Mouse (Mus musculus) gastrocnemius, postnatal 36 days (tissue): ENCODE results near the gene Rab27a. TPM values are rescaled to one million over a fixed set of nuclear protein-coding genes. Genes with fewer than 3 reads are reported as not detected.
A peak's percentile ranks its signal among the peaks of the same experiment; 100 is the strongest.
"Not testable (repeated sequence)": the region's sequence is repeated elsewhere in the genome, so short reads cannot be mapped to it uniquely, and the experiment has no call there.

Experiments used
- DNase-seq, 2 experiments: peaks; one replicate each; pipeline ENCODE4 v3.0.0; 2022
- intact Hi-C: fragments of 180-260 bp; cut with DNase I; formaldehyde crosslinking; loops from one replicate; pipeline ENCODE4 v1.15.1; 2025
- total RNA-seq, 2 experiments: library from RNA; stranded (reverse); gene quantifications; 2 replicates each; pipeline ENCODE4 v1.2.3; 2021

The Rab27a gene
- total RNA-seq, 2 experiments from 2014 or later = 1.4 to 1.8 TPM

DNA sequence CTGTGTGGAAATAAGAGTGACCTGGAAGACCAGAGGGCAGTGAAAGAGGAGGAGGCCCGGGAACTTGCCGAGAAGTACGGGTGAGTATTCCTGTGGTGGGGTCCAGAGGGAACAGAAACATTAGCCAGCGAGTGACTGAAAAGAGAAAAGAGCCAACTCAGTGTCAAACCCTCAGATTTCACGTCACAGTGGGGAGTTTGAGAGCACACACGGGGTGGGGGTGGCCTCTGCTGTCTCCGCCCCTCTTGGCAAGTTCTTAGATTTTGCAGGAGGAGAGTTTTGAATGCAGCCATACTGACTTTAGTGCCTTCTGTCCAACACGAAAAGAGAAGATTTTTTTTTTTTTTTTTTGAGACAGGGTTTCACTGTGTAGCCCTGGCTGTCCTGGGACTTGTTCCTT lies 42.5 kb downstream of the Rab27a start:
- intact Hi-C loops = loop anchor here (5.0 kb wide), 1 partner anchor 200 kb away; no protein-coding TSS in a partner anchor
- no peak for DNase-seq

DNA sequence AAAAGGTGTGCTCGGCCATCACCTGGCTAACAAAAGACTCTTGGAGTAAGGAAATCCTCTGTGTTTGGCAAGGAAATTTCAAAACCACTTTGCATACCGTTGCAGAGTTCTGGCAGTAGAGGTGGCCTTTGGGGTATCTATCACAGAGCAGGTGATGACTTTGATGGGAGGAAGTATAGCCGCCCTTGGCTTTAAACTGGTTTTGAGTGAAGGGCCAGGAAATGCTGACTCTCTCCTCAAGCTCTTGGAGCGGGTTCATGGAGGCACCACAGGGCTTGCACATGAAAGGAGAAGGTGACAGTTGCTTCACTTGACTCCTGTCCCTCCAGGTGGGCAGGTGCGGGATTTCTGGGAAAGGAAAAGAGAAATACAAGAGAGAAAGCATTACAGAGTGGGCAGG lies 42.9 kb downstream of the Rab27a start:
- intact Hi-C loops = loop anchor here (5.0 kb wide), 1 partner anchor 200 kb away; no protein-coding TSS in a partner anchor

DNA sequence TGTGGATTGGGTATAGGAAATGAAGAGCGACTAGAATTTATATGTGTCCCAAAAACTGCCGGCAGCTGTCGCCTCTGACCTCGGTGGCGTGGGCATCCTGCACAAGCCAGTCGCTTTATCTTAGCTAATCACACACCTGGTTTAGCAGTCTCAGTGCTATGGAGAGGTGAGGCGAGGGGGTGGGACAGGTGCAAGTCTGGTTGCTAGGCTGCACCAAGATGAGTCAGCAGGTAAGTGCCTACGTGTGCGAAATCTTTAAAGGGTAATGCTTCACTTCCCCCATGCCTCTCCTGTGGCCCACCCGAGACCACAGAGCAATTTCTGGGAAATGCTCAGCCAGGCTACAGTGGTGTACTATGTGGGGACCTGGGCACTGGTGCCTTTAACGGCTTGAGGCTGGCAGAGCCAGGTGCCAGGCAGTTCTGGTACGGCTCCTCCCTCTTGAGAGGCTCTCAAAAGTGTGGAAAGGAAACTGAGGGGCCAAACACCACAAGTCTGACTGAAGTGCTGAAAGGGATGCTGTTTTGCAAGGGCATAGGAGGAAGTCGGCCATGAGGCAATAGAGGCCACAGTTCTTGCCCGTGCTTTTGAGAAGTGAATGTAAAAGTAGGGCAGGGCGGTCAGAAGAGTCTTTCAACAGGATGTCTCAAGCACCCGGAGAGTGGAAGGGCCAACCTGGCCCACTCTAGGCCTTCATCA lies 44.7 kb downstream of the Rab27a start:
- intact Hi-C loops = loop anchor here (5.0 kb wide), 1 partner anchor 202 kb away; no protein-coding TSS in a partner anchor
- no peak for DNase-seq

More for the DNA sequence above, 42.9 kb downstream of the Rab27a start:
- DNase-seq = no peak

DNA sequence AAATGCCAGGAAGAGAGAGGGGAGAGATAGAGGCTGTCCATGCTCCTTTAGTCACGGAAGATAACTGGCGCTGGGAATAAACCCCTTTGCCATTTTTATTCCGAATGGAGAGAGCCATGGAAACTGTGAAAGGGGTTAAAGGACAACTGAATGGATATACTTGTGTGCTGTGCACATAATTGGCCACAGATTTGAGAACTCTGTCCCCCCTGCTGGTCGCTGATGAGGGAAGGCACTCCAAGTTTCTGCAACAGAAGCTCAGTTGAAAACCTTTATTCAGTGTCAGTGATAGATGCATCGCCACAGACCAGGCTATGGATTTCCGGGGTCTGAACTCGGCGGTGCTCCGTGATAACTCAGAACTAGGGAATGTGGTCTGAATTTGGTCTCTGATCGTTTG lies 45.5 kb downstream of the Rab27a start:
- intact Hi-C loops = loop anchor here (2.0 kb wide), 1 partner anchor 119 kb away; no protein-coding TSS in a partner anchor
- DNase-seq = no peak

DNA sequence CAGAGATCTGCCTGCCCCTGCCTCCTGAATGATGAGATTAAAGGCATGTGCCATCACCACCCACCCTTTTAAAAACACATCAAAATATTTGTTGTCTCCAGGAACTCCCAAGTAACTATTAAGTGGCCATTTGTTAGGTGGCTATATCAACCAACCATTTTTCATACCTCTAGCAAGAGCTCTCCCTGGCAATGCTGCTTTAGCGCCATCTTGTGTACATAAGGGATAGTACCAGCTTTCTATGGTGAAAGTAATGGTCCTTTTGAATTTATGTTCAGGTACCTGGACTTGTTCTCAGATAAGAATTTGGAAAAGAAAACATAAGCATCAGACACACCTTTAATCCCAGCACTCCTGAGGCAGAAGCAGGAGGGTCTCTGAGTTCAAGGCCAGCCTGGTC lies 47.1 kb downstream of the Rab27a start:
- intact Hi-C loops = loop anchor here (1.0 to 2.0 kb wide), 2 partner anchors 47 to 121 kb away; partner anchors contain the start of gene Rab27a
- DNase-seq = no peak

DNA sequence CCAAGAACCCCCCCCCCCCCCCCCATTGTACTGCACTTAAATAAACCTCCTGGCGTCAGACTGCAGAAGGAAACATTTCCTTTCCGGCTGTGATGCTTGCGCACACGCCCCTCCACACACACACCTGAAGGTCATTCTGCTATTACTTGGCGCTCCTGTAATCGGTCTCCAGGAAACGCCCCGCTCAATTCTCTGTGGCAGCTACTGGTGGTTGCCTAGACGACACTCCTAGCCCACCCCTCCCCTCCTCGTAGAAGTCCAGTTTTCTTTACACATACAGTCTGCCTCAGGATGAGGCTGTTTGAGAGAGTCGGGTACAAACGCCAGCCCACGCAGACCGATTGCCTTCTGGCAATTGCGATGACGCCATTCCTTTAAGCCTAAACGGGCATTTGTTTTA lies 49.9 kb downstream of the Rab27a start:
- DNase-seq = no peak
- intact Hi-C loops = no loop called here

- intact Hi-C loops = no loop called here
- DNase-seq = no peak
Observed at GRCm38 (mm10) chr9:73097898-73098297, 53.2 kb downstream of the Rab27a start.

DNA sequence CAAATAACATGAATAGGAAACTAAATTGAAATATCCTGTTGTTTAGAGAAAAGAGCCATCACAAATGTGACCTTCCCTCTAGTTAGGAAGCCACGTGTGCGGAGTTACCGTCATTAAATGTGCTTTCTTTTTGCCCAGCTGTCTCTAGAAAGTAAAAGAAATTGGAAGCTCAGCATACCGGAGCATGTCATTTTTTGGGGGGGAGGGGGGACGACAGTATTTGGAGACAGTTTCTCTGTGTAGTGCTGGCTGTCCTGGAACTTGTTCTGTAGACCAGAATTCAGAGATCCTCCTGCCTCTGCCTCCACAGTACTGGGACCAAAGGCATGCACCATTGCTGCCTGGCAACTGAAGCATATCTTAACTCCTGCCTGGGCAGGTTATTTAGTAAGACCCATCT lies 56.9 kb downstream of the Rab27a start, which contains the start of gene Khdc3:
Khdc3 (plus strand) TSS at position 301 of the 400 bp plus-strand sequence.
- intact Hi-C loops = no loop called here
- DNase-seq = no peak

DNA sequence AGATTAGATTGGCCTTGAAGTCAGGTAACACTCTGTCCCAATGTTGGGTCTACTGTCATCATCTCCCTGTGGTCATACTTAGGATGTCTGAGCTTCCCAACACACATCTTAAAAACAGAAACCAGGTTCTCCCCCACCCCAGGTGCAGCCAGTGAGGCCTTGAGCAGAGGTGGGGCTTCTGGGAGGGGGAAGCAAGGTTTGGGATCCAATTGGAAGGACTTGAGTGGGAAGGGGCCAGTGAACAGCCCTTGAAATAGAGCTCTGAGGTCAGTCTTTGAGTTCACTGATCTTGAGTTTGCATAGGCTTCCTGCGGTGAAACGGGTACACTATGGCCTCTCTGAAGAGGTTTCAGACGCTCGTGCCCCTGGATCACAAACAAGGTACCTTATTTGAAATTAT lies 57.5 kb downstream of the Rab27a start, which contains the start of gene Gm20509:
Gm20509 (plus strand) TSS at position 290 of the 400 bp plus-strand sequence.
- no peak for DNase-seq
- intact Hi-C loops = no loop called here

- intact Hi-C loops = no loop called here
- DNase-seq = peak; percentile 15 to 53
Observed at GRCm38 (mm10) chr9:73103159-73103879, 58.7 kb downstream of the Rab27a start.

DNA sequence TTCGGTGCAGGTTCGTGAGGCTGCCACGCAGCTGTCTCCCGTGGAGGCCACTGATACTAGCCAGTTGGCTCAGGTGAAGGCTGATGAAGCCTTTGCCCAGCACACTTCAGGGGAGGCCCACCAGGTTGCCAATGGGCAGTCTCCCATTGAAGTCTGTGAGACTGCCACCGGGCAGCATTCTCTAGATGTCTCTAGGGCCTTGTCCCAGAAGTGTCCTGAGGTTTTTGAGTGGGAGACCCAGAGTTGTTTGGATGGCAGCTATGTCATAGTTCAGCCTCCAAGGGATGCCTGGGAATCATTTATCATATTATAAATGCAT lies 59.2 kb downstream of the Rab27a start:
- DNase-seq = no peak
- intact Hi-C loops = no loop called here

- intact Hi-C loops = no loop called here
- no peak for DNase-seq
Observed at GRCm38 (mm10) chr9:73105141-73105540, 60.5 kb downstream of the Rab27a start.

DNA sequence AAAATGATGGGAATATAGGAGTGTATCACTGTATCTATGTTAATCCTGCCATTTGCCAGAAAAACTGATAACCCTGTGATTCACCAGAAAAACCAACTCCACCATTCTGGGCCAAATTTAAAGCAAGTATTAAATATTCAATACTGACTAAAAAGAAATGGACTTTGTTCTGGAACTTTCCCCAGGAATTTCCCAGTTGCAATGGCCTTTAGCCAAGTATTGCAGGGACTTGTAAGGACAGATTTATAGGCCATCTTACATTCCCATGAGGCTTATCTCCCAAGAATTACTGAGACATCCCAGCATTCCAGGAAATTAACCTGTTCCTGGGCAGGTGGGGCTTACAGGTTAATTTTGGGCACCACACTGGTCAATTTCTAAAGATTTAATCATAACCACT lies 61.1 kb downstream of the Rab27a start:
- intact Hi-C loops = no loop called here
- DNase-seq = no peak

- intact Hi-C loops = no loop called here
- peak; percentile 66 to 70 for DNase-seq
Observed at GRCm38 (mm10) chr9:73112919-73113906, 68.6 kb downstream of the Rab27a start, which contains the start of gene Rsl24d1. TSS of gene Rsl24d1 (plus strand) at chr9:73113426.

DNA sequence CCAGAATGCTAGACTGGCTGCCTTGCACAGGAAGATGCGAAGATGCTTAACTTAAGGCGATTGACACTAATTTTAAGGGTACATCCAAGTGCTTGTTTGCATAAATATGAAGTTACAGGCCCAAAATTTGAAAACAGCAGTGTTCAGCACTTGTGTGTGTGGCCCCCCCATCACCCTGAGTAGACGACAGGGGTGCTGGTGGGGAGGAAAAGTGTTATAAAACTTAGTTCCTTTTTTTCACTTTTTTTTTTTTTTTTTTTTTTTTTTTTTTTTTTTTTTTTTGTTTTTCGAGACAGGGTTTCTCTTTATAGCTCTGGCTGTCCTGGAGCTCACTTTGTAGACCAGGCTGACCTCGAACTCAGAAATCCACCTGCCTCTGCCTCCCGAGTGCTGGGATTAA lies 72.0 kb downstream of the Rab27a start:
- not testable (repeated sequence) for DNase-seq

DNA sequence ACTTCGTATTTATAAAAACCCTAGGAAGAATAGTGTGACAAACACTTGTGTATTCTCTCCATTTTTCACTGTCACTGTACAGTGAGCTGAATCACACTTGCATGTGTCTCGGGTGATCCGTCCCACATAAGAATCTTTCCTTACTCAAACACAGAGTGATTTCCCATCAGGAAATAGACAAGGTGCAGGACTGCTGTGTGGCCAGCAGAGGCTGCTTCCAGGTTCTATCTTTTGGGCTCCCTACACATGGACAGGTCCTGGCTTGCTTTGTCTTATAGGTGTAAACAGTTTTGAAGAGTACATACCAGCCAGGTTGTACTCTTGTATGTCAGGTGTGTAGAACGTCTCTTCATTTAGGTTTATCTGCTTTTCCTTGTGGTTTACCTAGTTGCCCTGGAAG lies 73.4 kb downstream of the Rab27a start:
- no peak for DNase-seq
- intact Hi-C loops = no loop called here

More for the DNA sequence above, 72.0 kb downstream of the Rab27a start:
- intact Hi-C loops = not testable (repeated sequence)

- no peak for DNase-seq
- intact Hi-C loops = no loop called here
Observed at GRCm38 (mm10) chr9:73121735-73122134, 77.1 kb downstream of the Rab27a start.

DNA sequence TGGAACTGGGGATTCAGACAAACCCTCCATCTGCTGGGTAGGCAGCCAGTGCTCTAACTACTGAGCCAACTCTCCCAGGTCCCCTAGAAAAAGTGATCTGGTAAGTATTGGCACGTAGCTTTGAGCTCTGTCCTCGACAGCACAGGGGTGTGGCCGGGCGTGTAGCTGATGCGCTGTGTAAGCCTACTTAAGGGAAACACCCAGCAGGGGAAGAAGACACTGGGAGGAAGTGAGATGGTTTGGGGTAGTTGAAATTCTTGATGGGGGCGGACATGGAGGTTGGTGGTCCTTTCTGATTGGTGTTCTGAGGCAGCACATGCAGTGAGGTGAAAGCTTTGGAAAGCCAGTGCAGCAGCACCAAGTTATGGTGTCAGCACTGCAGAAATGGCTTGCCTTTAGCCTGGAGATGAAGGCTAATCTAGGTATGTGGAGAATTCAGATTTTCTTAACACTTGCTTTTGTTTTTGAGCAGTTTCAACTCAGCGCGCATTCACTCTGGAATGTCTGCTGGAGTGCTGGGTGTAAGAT lies 80.5 kb downstream of the Rab27a start:
- no peak for DNase-seq
- intact Hi-C loops = no loop called here

GRCm38 (mm10) chr9:73127457-73127856 lies 82.8 kb downstream of the Rab27a start:
- DNase-seq = no peak
- intact Hi-C loops = no loop called here

GRCm38 (mm10) chr9:73129875-73130274 lies 85.2 kb downstream of the Rab27a start:
- no peak for DNase-seq
- intact Hi-C loops = no loop called here
